Mouse (Mus musculus) MEL-GATA-1-ER (cell line): ENCODE measurements at regions not wholly inside any gene's neighbourhood (a gene's known extent, or its start where the extent isn't known, plus 50 kb on each side); places are given as distances from the start of the nearest gene placed in this dataset.

Experiments
- DNase-seq: peaks from one replicate; pipeline ENCODE4 v3.0.0-alpha.2; 2012; ENCODE audit warnings: low read depth; ENCODE audit errors: extremely low read depth

DNA sequence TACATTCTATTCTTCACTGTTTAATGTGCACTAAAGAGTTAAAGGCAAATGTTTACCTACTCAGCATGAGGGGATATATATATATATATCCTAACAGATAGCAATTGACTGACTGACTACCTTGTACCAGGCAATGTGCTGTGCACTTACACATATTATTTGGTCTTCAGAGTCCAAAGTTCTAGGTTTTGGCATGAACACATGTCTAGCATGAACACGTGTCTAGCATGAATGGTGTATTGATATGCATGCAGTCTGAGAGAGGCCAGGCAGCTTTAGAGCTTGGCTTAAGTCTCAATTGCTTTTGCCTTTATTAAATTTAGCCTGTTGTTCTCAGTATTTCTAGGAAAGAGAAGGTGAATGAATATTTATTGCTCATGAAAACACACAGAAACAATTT is 161.4 kb downstream of the Btg1 start:
- DNase-seq: no peak

DNA sequence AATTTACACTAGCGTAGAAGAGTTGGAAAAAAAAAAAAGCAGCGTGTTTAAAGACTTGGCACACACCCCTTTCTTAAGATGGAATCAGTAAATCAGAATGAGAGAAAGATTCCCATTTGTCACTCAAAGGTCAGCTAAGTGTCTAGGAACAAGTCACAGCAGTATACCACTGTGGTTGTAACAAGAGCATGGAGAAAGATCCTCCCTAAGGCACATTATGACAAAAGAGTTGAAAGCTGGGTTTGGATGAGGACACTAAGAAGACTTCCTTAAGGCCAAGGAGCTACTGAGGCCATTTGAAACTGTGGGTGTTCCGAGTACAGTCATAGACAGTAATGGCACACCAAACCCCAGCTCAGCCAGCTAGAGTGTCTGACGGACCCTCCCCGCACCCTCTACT is 167.2 kb downstream of the Btg1 start:
- no peak for DNase-seq

DNA sequence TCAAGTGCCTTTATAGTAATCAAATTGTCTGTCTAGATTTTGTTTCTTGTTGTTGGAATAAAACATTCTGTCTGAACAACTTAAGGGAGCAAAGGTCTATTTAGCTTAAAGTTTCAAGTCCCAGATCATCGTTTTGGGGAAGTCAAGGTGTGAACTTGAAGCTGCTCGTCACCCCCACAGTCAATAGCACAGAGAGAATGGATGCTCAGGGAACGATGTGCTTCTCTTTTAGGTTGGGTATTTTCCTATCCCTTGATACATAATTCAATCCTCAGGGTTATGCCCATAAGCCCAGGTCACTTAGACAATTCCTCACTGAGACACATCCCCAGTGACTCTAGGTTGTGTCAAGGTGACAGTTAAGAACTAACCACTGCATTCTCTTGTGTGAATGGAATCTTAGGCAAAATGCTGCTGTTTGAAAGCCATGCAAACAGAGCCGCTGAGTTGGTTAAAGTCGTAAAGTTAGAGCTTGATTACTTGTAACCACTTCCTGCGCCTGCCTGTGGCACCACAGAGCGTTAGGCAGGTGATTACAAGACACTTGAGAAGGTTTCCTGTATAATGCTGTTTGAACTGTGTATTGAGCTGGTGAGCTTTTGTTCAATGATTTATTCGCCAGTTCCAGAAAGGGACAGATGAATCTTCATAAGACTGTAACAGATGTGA is 170.2 kb downstream of the Btg1 start:
- no peak for DNase-seq

DNA sequence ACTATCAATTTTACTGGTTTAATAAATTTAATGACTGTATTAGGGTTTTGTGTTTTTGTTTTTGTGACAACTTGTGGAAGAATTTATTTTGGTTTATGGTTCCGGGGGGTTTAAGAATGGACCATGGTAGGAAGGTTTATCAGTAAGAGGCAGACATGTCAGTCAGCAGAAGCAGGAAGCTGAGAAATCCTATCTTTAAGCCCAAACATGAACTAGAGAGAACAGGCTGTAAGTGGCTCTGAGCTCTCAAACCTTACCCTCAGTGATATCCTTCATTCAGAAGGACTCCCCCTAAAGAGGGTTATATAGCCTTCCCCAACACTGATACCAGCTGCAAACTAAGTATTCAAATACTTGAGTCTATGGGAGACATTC is 170.8 kb downstream of the Btg1 start:
- DNase-seq: peak; percentile 8

DNA sequence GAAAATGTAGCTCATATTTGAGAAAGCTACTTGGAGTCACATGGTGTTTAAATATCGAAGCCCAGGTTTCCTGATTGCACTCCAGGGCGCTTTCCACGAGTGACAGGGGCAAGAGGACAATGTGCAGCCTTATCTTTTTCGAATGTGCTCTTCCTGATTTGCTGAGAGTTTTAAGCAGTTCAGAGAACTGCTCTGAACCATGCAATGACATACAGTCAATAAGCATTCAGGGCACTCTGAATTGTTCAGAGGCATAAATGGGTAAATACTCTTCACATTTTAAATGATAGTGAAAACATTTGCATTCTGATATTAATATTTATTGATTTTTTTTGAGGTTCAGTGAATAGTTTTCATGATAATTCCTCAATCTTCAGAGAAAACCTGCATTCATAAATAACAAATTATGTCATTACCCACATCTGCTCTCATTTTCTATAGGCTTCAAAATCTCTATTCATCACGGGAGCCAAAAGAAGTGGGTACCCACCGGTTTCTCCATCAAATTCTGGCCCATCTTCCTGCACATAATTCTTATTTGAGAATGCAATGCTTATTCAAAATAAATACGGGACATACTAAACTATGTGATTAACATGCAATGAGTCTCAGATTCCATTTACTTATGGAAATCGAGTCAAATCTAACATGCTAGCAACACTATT is 171.7 kb downstream of the Btg1 start:
- DNase-seq: no peak

DNA sequence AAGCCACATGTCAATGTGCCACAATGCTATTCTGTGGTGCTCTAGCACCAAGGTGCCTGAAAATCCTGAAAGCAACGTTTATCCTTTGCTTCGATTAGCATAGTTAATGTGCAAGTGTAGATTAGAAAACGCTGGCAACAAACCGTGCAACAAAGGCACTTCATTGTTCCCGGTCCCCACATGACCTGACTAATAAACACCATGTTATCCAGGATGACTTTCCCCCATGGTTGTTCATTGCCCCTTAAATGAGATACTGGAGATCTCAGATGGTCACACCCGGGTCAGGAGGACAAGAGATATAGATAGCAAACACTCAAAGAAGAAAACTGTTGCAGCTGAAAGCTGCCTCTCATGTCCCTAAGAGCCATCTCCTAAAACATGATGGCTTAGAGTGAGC is 180.3 kb downstream of the Btg1 start:
- DNase-seq: no peak

DNA sequence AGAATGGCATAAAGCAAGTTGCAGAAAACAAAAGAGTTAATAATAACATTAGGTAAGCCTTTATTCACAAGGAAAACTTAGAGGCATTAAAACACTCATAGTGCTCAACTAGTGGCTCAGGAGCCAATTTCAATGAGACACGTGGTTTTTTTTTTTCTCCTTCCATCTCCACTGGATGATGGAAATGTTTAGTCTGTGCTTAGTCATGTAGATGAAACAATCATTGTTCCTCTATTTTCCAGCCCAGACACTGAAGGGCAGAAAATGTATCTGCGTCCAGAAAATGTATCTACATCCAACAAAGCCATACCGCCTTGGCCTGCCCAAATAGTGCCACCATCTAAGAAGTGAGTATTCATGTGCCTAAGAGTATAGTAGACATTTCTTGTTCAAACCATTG is 184.0 kb downstream of the Btg1 start:
- DNase-seq: no peak

DNA sequence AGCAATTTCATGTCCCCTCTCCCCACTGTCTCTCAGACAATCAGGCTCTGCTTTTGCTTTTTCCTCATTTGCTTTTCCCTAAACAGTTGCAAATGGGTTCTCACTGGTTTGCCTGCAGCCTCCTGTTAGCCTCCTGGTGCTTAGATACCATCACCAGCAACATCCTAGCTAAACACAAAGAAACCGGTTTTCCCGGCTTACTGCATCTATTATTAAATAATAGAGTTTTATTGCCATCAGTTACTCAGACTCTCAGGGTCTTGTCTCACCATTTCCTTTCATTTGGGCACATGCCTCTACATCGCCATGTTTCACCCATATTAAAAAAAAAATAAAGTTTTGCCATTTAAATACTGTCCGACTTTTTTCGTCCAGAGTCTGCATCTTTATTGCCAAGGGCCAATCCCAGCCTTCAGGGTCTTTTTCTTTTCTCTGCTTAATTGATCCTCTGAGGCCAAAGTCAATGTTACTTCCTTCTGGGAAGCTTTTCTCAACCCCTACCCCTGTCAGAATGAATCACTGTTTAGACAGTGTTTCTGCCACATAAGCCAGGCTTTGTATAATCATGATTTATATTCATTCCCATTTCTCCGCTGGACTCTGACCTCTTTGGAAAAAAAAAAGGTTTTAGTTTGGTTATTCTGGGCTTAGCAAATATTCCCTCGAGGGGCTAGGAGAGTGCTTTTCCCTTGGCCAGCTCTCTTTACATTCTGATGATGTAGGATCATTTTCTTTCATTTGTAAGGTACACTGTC is 187.4 kb downstream of the Btg1 start:
- DNase-seq: no peak

DNA sequence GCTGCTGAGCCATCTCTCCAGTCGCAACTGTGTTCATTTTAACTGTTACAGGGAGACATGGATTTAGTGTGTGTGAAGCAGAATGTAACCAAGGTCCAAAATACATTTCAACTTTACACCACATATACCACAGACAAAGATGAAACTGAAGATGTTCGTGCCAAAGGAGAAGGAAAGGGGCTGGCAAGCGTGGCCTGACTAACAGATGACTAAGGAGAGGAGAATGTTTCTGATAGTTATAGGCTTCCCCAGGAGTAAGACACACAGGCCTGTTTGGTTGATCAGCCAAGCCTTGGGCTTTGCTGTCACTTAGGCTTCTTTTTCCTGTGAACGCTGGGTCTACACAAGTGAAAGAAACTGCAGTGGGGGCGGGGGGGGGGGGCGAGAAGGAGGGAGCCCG is 189.8 kb downstream of the Btg1 start:
- no peak for DNase-seq

DNA sequence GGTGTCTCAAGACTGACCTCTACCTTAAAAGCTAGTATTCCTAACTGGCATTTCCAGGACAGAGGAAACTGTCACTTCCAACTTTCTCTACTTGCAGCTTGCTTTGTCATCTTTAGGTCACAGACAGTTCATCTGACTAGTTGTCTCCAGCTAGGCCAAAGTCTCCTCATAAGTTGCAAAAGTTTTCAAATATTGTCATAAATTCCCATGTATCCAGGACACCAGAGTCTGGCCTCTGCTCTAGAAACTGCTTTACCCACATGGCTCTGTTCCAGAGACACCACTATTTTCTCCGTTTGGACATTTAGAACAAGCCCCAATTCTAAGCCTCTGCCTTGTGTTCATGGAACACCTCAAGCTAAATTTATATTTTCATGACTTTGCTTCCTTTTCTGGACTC is 205.0 kb downstream of the Btg1 start:
- DNase-seq: no peak

DNA sequence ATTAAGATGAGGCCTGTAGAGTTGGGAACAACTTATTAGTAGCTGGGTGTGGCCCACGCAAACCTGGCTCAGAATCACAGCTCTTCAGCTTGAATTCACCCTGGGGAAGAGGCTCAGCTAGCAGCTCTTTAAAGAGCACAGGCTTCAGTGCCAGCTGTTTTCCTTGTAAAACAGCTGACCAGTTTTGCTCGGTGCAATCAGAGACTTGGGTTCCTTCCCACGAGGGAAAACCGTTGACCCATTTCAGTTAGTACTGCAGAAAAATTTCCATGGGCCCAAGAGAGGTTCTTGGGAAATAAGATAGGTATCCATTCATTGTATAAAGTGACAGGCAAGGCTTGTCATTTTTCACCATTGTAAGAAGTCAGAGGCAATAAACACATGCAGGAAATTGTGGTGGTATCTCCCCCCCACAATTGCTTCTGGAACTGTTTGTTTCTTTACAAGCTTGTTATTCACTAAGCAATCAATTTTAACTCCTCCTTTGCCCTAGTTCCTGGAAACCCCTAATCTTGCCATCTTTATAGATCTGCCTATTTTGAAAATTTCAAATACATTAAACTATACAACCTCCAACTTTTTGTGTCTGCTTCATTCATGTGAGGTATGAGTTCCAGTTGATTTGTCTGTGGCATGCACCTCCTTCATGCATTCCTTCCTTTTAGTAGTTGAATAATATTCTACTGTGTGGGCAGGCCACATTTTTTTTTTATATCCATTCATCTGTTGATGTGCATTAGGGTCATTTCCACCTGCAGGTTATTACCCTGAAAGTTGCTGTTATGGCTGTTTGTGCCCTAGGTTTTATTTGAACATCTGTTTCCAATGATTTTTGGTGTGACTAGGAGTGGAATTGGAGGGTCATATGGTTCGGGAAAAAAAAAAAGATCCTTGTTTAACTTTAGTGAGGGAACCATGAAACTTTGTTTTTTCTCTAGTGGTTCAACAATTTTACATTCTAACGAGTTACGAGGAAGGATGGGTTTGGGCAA is 205.8 kb downstream of the Btg1 start:
- DNase-seq: no peak

DNA sequence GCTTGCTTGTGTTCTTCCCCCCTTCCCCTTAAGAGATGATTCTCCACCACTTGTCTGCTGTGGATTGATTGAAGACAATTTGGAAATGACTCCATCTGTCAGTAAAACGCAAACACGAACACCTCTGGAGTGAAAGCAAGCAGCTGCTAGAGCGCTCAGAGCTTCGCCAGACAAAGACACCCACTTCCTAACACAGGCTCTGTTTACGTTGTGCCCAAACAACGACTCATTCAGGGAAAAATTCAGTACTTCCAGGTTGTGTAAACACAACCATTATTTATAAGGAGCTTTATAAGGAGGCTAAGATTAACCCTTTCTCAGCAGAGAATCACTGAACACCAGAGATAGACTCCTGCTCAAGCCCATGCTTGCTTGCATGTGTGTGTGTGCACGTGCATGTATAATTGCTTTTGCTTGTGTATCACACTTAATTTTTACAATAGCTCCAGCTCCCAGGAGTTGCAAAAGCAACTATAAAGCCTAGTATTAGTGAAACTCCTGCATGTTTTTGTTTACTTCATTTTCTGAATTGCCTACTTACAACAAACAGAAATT is 209.5 kb downstream of the Btg1 start:
- DNase-seq: no peak

DNA sequence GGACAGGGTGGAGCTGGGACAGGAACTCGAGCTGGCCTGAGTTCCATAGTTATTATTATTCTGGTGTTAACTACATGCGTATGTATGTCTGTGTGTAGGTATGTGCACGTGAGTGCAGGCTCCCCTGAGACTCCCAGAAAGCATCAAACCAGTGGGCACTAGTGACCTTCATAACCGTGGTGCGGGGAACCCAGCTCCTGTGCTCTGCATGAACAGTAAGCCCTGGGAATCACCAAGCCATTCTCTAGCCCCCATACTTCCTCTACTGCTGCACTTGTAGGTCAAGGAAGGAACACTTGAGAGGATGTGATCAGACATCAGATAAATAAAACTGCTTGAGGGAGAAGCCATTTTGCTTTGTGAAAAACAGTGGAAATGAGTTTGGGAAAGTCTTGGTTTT is 211.2 kb downstream of the Btg1 start:
- no peak for DNase-seq

DNA sequence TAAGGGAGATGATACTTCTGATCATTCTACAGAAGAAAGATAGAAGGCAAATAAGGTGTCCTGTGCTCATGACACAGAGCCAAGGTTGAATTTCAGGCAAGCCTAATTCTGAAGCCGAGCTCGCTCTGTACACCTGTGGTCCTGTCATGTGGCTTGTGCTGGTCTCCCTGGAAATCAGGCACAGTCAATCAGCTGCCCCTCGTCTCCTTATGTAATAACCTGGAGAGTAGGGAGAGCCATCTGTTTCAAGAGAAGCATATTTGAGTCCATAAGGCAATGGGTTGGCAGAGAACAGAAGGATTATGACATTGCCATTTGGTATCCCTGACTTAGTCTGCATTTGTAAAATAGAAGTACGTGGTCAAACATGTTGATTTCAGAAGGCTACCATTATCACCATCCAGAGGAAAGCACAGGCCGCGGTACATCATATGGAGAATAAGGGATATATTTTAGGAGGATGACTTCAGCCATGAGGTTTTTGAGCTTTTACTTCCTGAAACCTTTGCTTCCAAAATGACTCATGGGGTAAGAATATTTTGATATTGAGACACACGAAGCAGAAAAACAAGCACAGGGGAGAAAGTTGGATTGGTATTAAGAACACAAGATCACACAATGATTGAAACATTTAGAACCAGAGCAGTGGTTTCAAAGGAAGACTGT is 211.9 kb downstream of the Btg1 start:
- no peak for DNase-seq

DNA sequence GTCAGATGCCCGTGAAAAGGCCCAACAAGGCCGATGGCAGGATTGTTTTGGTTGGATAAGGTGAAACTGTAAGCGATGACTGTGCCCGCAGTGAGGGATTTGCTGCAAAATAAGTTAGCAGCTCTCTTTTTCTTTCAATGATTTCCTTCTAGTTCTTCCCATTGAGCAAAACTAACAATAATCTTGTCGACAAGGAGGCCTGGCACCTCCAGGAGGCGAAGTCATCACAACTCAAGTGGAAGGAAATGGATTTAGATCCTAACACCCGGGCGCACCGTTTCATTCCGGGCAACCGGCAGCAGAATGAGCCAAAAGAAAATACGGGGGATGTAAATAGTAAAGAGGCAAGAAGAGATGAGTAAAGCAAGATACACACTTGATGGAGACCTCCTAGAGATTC is 214.3 kb downstream of the Btg1 start:
- no peak for DNase-seq

DNA sequence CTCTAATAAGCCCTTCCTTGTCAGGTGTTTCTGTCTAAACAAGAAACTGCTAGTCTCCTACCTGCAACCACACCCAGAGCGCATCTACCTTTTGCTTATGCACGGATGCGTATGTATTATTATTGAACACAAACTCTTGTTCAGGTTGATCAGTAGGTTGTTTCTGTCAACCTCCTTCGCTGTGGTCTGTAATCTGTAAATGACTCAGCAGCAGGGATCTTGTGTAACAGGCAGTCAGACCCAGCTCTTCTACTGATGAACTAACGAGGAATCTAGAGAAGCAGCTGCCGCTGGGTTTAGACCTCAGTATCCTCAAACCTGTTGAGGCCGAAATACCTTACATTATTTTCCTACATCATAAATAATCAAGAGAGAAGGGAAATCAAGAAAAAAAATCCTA is 220.4 kb downstream of the Btg1 start:
- DNase-seq: no peak

DNA sequence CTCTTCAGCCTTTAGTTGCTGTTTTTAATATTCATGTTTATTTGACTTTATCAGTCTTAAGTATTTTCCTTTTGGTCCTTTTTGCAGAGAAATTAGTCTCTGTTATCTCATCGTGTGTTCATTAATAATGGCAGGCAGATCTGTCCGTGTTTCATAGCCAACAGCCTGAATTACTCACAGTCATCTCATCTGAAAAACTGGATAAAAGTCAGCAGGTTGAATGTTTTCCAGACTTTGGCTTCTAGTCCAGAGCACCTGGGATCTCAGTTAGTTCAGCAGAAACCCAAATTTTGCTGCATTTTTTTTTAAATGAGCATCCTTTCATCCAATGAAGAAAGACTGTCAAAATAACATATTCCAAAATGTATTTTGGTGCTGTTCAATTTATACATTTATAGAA is 224.3 kb downstream of the Btg1 start:
- DNase-seq: no peak

DNA sequence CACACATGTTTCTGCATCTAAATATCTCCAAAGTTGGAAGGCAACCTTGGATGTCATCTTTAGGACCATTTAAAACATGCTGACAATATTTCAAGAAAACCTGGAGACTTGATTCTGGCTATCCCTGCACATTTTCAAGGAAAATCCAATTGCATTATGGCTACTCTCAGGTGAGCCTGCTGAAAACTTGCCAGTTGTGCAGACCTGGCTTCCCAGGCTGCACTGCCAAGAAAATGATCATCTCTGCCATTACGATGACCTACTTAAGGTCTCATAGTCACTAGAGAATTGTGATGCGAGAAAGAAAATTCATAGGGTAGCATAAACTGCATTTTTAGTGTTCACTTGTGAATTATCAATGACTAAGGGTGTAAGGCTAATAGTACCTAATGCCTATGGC is 225.2 kb downstream of the Btg1 start:
- DNase-seq: no peak

DNA sequence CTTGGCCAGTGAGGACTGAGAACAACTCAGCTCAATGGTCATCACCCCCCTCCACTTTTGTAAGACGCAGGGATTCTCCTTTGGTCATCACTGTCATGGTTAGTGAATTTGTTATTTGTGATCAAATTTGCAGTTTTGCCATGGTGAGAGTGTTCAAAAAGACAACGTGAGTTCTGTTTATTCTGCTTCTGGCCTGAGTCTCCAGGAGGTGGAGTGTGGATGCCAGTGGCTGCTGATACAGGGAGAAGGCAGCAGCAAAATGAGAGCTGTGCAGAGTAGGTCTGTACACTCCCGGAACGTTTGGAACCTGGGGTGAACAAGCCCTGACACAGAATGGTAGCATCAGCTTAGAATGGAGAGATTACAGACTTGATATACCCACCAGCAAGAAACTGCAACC is 229.1 kb downstream of the Btg1 start:
- DNase-seq: no peak

DNA sequence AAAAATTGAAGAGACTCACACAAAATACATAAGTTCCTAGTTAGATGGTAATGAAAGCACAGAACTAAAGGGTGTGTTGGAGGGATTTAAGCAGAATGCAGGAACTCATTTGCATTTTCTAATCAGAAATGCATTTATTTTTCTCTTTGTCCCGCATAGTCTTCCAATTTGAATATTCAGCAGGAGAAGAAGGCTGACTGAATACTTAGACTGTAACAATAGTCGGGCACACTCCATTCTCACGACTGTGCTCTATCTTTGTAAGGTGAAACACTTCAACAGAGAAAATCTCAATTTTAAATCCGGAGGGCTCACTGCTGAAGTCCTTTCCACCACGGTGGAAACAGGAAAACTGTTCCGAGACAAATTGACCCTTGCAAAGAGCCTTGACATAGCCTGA is 230.2 kb downstream of the Btg1 start:
- DNase-seq: no peak
